Mouse (Mus musculus): ENCODE measurements around the gene Jpt1. TPM values are rescaled to one million over a fixed set of nuclear protein-coding genes. Genes with fewer than 3 reads are reported as not detected.

Jpt1 gene
- polyA plus RNA-seq, 1 experiment = 147 TPM

GRCm38 (mm10) chr11:115451781-115452241, 62.4 kb downstream of the Jpt1 start:
- Histone ChIP-seq H3K4me3 (replicated peaks; ENCODE audit: extremely low read depth, low read depth, low read length) (no peak overlapping the region), H3K4me1 (ENCODE audit: control insufficient read depth, insufficient read depth, low read length) (no peaks in the 10 kb centered on the region)
- 73% methylated on average over 8 of the region's 8 CpGs for WGBS
- no peak for DNase-seq
- no peak for TF ChIP-seq POLR2A (IDR thresholded peaks at IDR 0.05; ENCODE audit: borderline replicate concordance, extremely low read depth, low read depth, low read length)

- Histone ChIP-seq H3K4me3 (replicated peaks; ENCODE audit: extremely low read depth, low read depth, low read length) (no peak overlapping the region), H3K4me1 (ENCODE audit: control insufficient read depth, insufficient read depth, low read length) (no peaks in the 10 kb centered on the region)
- 80% methylated on average over 7 of the region's 7 CpGs for WGBS
- DNase-seq = no peak
- TF ChIP-seq POLR2A (IDR thresholded peaks at IDR 0.05; ENCODE audit: borderline replicate concordance, extremely low read depth, low read depth, low read length) = no peak
- no peak for TF ChIP-seq CTCF (IDR thresholded peaks at IDR 0.05; ENCODE audit: insufficient read depth, low read length)
Measured at GRCm38 (mm10) chr11:115450176-115450575, 64.0 kb downstream of the Jpt1 start.

DNA sequence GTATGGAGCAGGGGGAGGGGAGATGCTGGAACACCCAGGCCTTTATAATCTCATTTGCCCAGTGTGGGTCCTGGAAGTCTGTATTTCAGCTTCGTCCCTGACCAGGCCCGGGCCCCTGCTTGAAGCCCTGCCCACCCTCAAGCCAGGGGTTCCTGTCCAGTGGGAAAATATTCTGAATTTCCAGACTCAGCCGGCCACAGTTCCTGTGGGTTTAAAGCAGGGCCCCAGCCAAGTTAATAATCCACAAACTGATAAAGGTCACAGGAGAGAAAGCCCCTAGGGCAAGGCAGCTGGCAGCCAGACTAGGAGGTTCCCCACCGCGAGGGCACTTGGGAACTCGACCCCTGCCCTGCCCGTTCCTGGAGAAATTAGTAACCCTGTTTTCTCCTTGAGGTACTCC, 65.2 kb downstream of the Jpt1 start:
- H3K4me1 ChIP-seq (ENCODE audit: control insufficient read depth, insufficient read depth, low read length) = no peaks in the 10 kb centered on the region
- TF ChIP-seq POLR2A (IDR thresholded peaks at IDR 0.05; ENCODE audit: borderline replicate concordance, extremely low read depth, low read depth, low read length) (no peak), CTCF (IDR thresholded peaks at IDR 0.05; ENCODE audit: insufficient read depth, low read length) (no peak)
- no peak overlapping the region for H3K4me3 ChIP-seq (replicated peaks; ENCODE audit: extremely low read depth, low read depth, low read length)
- DNase-seq = no peak
- WGBS = 74% methylated on average over 7 of the region's 7 CpGs

DNA sequence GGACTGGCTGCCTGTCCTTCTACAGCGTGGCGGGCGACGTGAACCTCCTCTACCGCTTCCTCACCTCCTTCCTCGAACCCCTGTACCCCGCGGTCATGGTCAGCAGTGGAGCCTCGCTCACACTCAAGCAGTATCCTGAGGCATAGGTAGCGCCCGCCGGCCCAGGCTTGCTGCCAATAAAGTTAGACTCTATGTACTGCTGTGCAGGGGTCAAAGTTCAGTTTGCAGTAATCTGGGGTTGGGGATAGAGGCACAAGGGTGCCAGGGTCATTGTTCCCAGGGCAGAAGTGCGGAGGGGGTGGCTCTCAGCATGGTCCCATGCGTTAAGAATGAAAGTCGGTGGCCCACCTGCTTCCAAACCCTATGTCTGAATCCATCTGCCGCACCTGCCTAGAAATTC, 66.1 kb downstream of the Jpt1 start:
- WGBS = 90% methylated on average over 16 of the region's 16 CpGs
- H3K4me1 ChIP-seq (ENCODE audit: control insufficient read depth, insufficient read depth, low read length) = no peaks in the 10 kb centered on the region
- no peak overlapping the region for H3K4me3 ChIP-seq (replicated peaks; ENCODE audit: extremely low read depth, low read depth, low read length)
- TF ChIP-seq POLR2A (IDR thresholded peaks at IDR 0.05; ENCODE audit: borderline replicate concordance, extremely low read depth, low read depth, low read length) = no peak
- no peak for TF ChIP-seq CTCF (IDR thresholded peaks at IDR 0.05; ENCODE audit: insufficient read depth, low read length)
- DNase-seq = no peak

Other genes starting within 250 kb of the Jpt1 start
- 4.8 and 6.5 TPM in 2 replicates for gene Grin2c, start 247.1 kb downstream of the Jpt1 start, polyA plus RNA-seq (2012; rRNA removed)
- gene Fdxr, start 237.3 kb downstream of the Jpt1 start, polyA plus RNA-seq (2012; rRNA removed) = 11.1 and 13.0 TPM in 2 replicates
- 2.8 and 3.8 TPM in 2 replicates for gene Fads6, start 216.7 kb downstream of the Jpt1 start, polyA plus RNA-seq (2012; rRNA removed)
- 8.3 TPM in 1 of 2 replicates, not detected in the other for gene Otop2, start 207.2 kb downstream of the Jpt1 start, polyA plus RNA-seq (2012; rRNA removed)
- gene Ush1g, start 192.3 kb downstream of the Jpt1 start, polyA plus RNA-seq (2012; rRNA removed) = 0.11 and 0.17 TPM in 2 replicates
- 0.05 and 7.8 TPM in 2 replicates for gene Otop3, start 179.7 kb downstream of the Jpt1 start, polyA plus RNA-seq (2012; rRNA removed)
- 43.3 and 45.0 TPM in 2 replicates for gene Hid1, start 146.6 kb downstream of the Jpt1 start, polyA plus RNA-seq (2012; rRNA removed)
- 29.1 and 33.8 TPM in 2 replicates for gene Cdr2l, start 132.5 kb downstream of the Jpt1 start, polyA plus RNA-seq (2012; rRNA removed)
- 52.3 and 80.8 TPM in 2 replicates for gene Mrpl58, start 110.6 kb downstream of the Jpt1 start, polyA plus RNA-seq (2012; rRNA removed)
- gene Atp5h, start 94.4 kb downstream of the Jpt1 start, polyA plus RNA-seq (2012; rRNA removed) = 52.4 and 108 TPM in 2 replicates
- gene Kctd2, start 94.3 kb downstream of the Jpt1 start, polyA plus RNA-seq (2012; rRNA removed) = 33.3 and 36.6 TPM in 2 replicates
- 0.07 and 0.13 TPM in 2 replicates for gene Trim80, start 73.8 kb downstream of the Jpt1 start, polyA plus RNA-seq (2012; rRNA removed)
- 0.80 and 0.95 TPM in 2 replicates for gene Slc16a5, start 51.9 kb downstream of the Jpt1 start, polyA plus RNA-seq (2012; rRNA removed)
- gene Armc7, start 38.7 kb downstream of the Jpt1 start, polyA plus RNA-seq (2012; rRNA removed) = 11.6 and 12.0 TPM in 2 replicates
- 47.1 and 54.9 TPM in 2 replicates for gene Nt5c, start 22.5 kb downstream of the Jpt1 start, polyA plus RNA-seq (2012; rRNA removed)
- 43.5 and 67.9 TPM in 2 replicates for gene Sumo2, start 21.9 kb upstream of the Jpt1 start, polyA plus RNA-seq (2012; rRNA removed)
- gene Nup85, start 50.0 kb upstream of the Jpt1 start, polyA plus RNA-seq (2012; rRNA removed) = 32.8 and 41.8 TPM in 2 replicates
- gene Mrps7, start 89.5 kb upstream of the Jpt1 start, polyA plus RNA-seq (2012; rRNA removed) = 13.0 and 15.8 TPM in 2 replicates
- gene Gga3, start 89.7 kb upstream of the Jpt1 start, polyA plus RNA-seq (2012; rRNA removed) = 28.9 and 40.4 TPM in 2 replicates
- 82.0 and 108 TPM in 2 replicates for gene Mif4gd, start 98.6 kb upstream of the Jpt1 start, polyA plus RNA-seq (2012; rRNA removed)
- gene Slc25a19, start 113.9 kb upstream of the Jpt1 start, polyA plus RNA-seq (2012; rRNA removed) = 38.4 and 45.9 TPM in 2 replicates
- gene Grb2, start 194.2 kb upstream of the Jpt1 start, polyA plus RNA-seq (2012; rRNA removed) = 38.3 and 46.6 TPM in 2 replicates